Mouse (Mus musculus) MEL-GATA-1-ER (cell line): ENCODE data around the gene C1qbp.
A peak's percentile ranks its signal among the peaks of the same experiment; 100 is the strongest.

ENCODE experiments used
- DNase-seq: peaks from one replicate; pipeline ENCODE4 v3.0.0-alpha.2; 2012; ENCODE audit warnings: low read depth; ENCODE audit errors: extremely low read depth

C1qbp gene

GRCm38 (mm10) chr11:70973947-70974346 is 8.9 kb downstream of the C1qbp start:
- DNase-seq = no peak

- no peak for DNase-seq
These were observed 10.2 kb downstream of the C1qbp start for GRCm38 (mm10) chr11:70972586-70972985.

GRCm38 (mm10) chr11:70970560-70971540 is 12.0 kb downstream of the C1qbp start:
- DNase-seq = peak; percentile 98

GRCm38 (mm10) chr11:70969821-70970559 is 12.8 kb downstream of the C1qbp start, which contains the start of the genes Nup88 and Rpain:
TSS of gene Nup88 (minus strand) at chr11:70969973.
TSS of gene Rpain (plus strand) at chr11:70970213.
- peak; percentile 96 for DNase-seq

GRCm38 (mm10) chr11:70969271-70969794 is 13.5 kb downstream of the C1qbp start:
- no peak for DNase-seq

- DNase-seq = no peak
These were observed 18.5 kb downstream of the C1qbp start for GRCm38 (mm10) chr11:70964222-70964907.

- no peak for DNase-seq
These were observed 21.9 kb downstream of the C1qbp start for GRCm38 (mm10) chr11:70960786-70961554.

- no peak for DNase-seq
These were observed 28.1 kb downstream of the C1qbp start for GRCm38 (mm10) chr11:70954711-70955110.

GRCm38 (mm10) chr11:70944935-70945817 is 37.6 kb downstream of the C1qbp start:
- no peak for DNase-seq

- no peak for DNase-seq
These were observed 39.2 kb downstream of the C1qbp start for GRCm38 (mm10) chr11:70943651-70944050.

GRCm38 (mm10) chr11:70942596-70942995 is 40.2 kb downstream of the C1qbp start:
- no peak for DNase-seq

- DNase-seq = no peak
These were observed 47.5 kb downstream of the C1qbp start for GRCm38 (mm10) chr11:70935316-70935715.

- DNase-seq = no peak
These were observed 51.4 kb downstream of the C1qbp start for GRCm38 (mm10) chr11:70931461-70931860.
